In genomic region chr14:59437398-59437797, GRCm38 (mm10) we compare ENCODE assay signal across 22 mouse cellular contexts. TPM values are rescaled to one million over a fixed set of nuclear protein-coding genes. Genes with fewer than 3 reads are reported as not detected.
DNase-seq lines count a peak whose midpoint lies in the region; ATAC-seq and TF ChIP-seq lines count a peak whose summit lies in the region.
"Had no signal": no experiment of that assay in that cellular context is flagged by ENCODE, and none has a peak within 500 bp of the region (broad histone marks: within the 10 kb centered on the region; RNA-seq: fewer than 3 reads in every experiment).

No protein-coding gene starts in this region.

- H3K4me3 ChIP-seq in liver, postnatal 0 days (ENCODE audit: low read depth, low read length): no peak overlapping the region
- H3K4me3 ChIP-seq in liver, embryonic 12.5 days: no peak overlapping the region
- peak overlapping the region in 1 of 3 experiments; percentile 9 for H3K4me3 ChIP-seq in CH12.LX (replicated peaks in 1 of 3; ENCODE audit: low read depth in 2 of 3, low read length in 2 of 3, poor library complexity in 1 of 3)

- in situ Hi-C loops in CH12.LX (cut with MboI; ENCODE audit: low pct_ligation_motif_present, low pct_unique_long_range_greater_than_20kb, low sequenced_read_pairs): no loop called here

- H3K4me2 ChIP-seq in liver, postnatal 0 days (ENCODE audit: low read depth, low read length): peak overlapping the region; percentile 14; the same call in 1 of the 2 replicates
- no peak overlapping the region for H3K4me2 ChIP-seq in liver, embryonic 12.5 days
- H3K4me2 ChIP-seq in CH12.LX (ENCODE audit: insufficient read depth, low read depth, poor library complexity, severe bottlenecking): peak overlapping the region; percentile 88

- no peaks in the 10 kb centered on the region for H3K27me3 ChIP-seq in liver, postnatal 0 days (ENCODE audit: insufficient read depth, low read length)
- no peaks in the 10 kb centered on the region for H3K27me3 ChIP-seq in liver, embryonic 12.5 days (replicated peaks)
- H3K27me3 ChIP-seq in CH12.LX (replicated peaks): no peaks in the 10 kb centered on the region
- H3K27me3 ChIP-seq: Patski had no signal

- H3K9ac ChIP-seq in liver, postnatal 0 days (replicated peaks): no peak overlapping the region
- H3K9ac ChIP-seq in liver, embryonic 12.5 days: no peak overlapping the region
- H3K9ac ChIP-seq in CH12.LX (ENCODE audit: insufficient read depth, low read depth): peak overlapping the region; percentile 63; the same call in 1 of the 2 replicates

- H3K4me1 ChIP-seq in liver, postnatal 0 days (ENCODE audit: insufficient read depth): peaks cover 4% of the 10 kb centered on the region
- H3K4me1 ChIP-seq in liver, embryonic 12.5 days: peaks cover 25% of the 10 kb centered on the region
- peaks cover 0 to 37% of the 10 kb centered on the region in 2 experiments; a peak in 2 of 4 replicates for H3K4me1 ChIP-seq in CH12.LX (ENCODE audit: control insufficient read depth in 1 of 2, insufficient read depth in 2 of 2)

- TF ChIP-seq EP300 in liver, postnatal 0 days (IDR thresholded peaks at IDR 0.05; ENCODE audit: low read depth): no peak
- peak; percentile 85 for TF ChIP-seq EP300 in CH12.LX (IDR thresholded peaks at IDR 0.05; ENCODE audit: low read length)

- peaks cover 8% of the 10 kb centered on the region; the same call in 1 of the 2 replicates for H3K36me3 ChIP-seq in liver, postnatal 0 days (replicated peaks; ENCODE audit: insufficient read depth, low read length)
- peaks cover 11% of the 10 kb centered on the region for H3K36me3 ChIP-seq in liver, embryonic 12.5 days
- H3K36me3 ChIP-seq in CH12.LX (replicated peaks in 1 of 2; ENCODE audit: control insufficient read depth in 1 of 2, insufficient read depth in 1 of 2, low read length in 1 of 2): peaks cover 4 to 5% of the 10 kb centered on the region in 2 experiments

- dilution Hi-C loops in CH12.LX (cut with MboI; ENCODE audit: extremely low pct_ligation_motif_present, extremely low pct_unique_long_range_greater_than_20kb, low sequenced_read_pairs): no loop called here

- no peaks in the 10 kb centered on the region for H3K9me3 ChIP-seq in liver, postnatal 0 days (ENCODE audit: low read length)
- H3K9me3 ChIP-seq in liver, embryonic 12.5 days (replicated peaks): no peaks in the 10 kb centered on the region
- no peaks in the 10 kb centered on the region for H3K9me3 ChIP-seq in CH12.LX (replicated peaks; ENCODE audit: low read length)
- H3K9me3 ChIP-seq: G1E had no signal

- no peak for TF ChIP-seq CTCF in liver, postnatal 0 days (IDR thresholded peaks at IDR 0.05; ENCODE audit: low read depth)
- no peak for TF ChIP-seq CTCF in CH12.LX (conservative IDR thresholded peaks at IDR 0.05 in 1 of 2, IDR thresholded peaks at IDR 0.05 in 1 of 2; ENCODE audit: low read depth in 2 of 2, low read length in 2 of 2)

- WGBS in liver, postnatal 0 days (ENCODE audit: insufficient replicate concordance): 89% methylated on average over 3 of the region's 3 CpGs
- WGBS in liver, embryonic 12.5 days (ENCODE audit: insufficient replicate concordance): 91% methylated on average over 3 of the region's 3 CpGs

- no peak for DNase-seq in liver, postnatal 0 days
- DNase-seq in A20 (ENCODE audit: low read depth, low spot score) (peak; percentile 14), CH12.LX (ENCODE audit: extremely low read depth) (peak; percentile 54)
- no peak for DNase-seq in thymus, postnatal 14 days
- DNase-seq: adrenal gland, adult 2 months; adrenal gland, adult 8-10 months; adrenal gland, postnatal 10 days; adrenal gland, postnatal 14 days; adrenal gland, postnatal 25 days; adrenal gland, postnatal 36 days; B cell, adult 2 months; cerebellum, adult 11 months; cerebellum, adult 11-12 months; cerebellum, adult 18-20 months; cerebellum, adult 2 months; cerebellum, adult 8-10 months had no signal

- TF ChIP-seq RAD21 in CH12.LX (IDR thresholded peaks at IDR 0.05; ENCODE audit: low read depth, low read length): no peak

- peaks cover 26% of the 10 kb centered on the region for H3K79me2 ChIP-seq in CH12.LX (replicated peaks; ENCODE audit: control insufficient read depth, extremely low read depth, insufficient read depth, poor library complexity, severe bottlenecking)

- H3K27ac ChIP-seq in liver, postnatal 0 days (ENCODE audit: low read depth): no peak overlapping the region
- H3K27ac ChIP-seq in liver, embryonic 12.5 days: no peak overlapping the region
- H3K27ac ChIP-seq in CH12.LX (ENCODE audit: insufficient read depth, low read depth): no peak overlapping the region

- ATAC-seq in liver, postnatal 0 days: no peak
- ATAC-seq in liver, embryonic 12.5 days: no peak
- no peak for ATAC-seq in erythroblast, adult 5-6 weeks (replicated peaks; ENCODE audit: low FRiP score, poor library complexity, severe bottlenecking)
- ATAC-seq: activated CD4-positive, CD25-positive, alpha-beta regulatory T cell, adult 4 months; CD4-positive, CD25-positive, alpha-beta regulatory T cell, adult 4 months; Patski had no signal

- TF ChIP-seq POLR2A in CH12.LX (IDR thresholded peaks at IDR 0.05; ENCODE audit: low read depth, low read length): no peak

TF ChIP-seq in CH12.LX, 34 proteins besides CTCF, POLR2A, EP300 and RAD21 (continues in another document):
- TF ChIP-seq UBTF (IDR thresholded peaks at IDR 0.05; ENCODE audit: low read depth, low read length) (no peak), E2F4 (IDR thresholded peaks at IDR 0.05; ENCODE audit: insufficient replicate concordance, low read depth, low read length) (no peak), JUND (conservative IDR thresholded peaks at IDR 0.05; ENCODE audit: low read depth, low read length) (peak; percentile 93), JUN (IDR thresholded peaks at IDR 0.05; ENCODE audit: insufficient read depth, low read depth, low read length) (peak; percentile 87), USF1 (IDR thresholded peaks at IDR 0.05; ENCODE audit: low read depth, low read length) (no peak), ZC3H11A (IDR thresholded peaks at IDR 0.05; ENCODE audit: low read depth, low read length) (no peak), ETS1 (conservative IDR thresholded peaks at IDR 0.05; ENCODE audit: low read depth, low read length) (peak; percentile 48; the same call in 1 of the 2 replicates), CHD1 (IDR thresholded peaks at IDR 0.05; ENCODE audit: low read depth, low read length) (peak; percentile 70; the same call in 1 of the 2 replicates), ZKSCAN1 (IDR thresholded peaks at IDR 0.05; ENCODE audit: borderline replicate concordance, low read depth, low read length) (no peak), MAZ (IDR thresholded peaks at IDR 0.05; ENCODE audit: low read depth, low read length) (no peak), RCOR1 (conservative IDR thresholded peaks at IDR 0.05; ENCODE audit: low read depth, low read length) (no peak), KAT2A (IDR thresholded peaks at IDR 0.05; ENCODE audit: insufficient replicate concordance, low read length) (no peak), MAX (IDR thresholded peaks at IDR 0.05; ENCODE audit: low read length) (no peak), PAX5 (IDR thresholded peaks at IDR 0.05; ENCODE audit: low read length) (no peak), CHD2 (IDR thresholded peaks at IDR 0.05; ENCODE audit: low read length) (no peak), NELFE (IDR thresholded peaks at IDR 0.05; ENCODE audit: low read depth, low read length) (no peak), IRF4 (IDR thresholded peaks at IDR 0.05; ENCODE audit: low read depth, low read length) (peak; percentile 96), NRF1 (IDR thresholded peaks at IDR 0.05; ENCODE audit: low read depth, low read length) (no peak), TBP (conservative IDR thresholded peaks at IDR 0.05; ENCODE audit: low read depth, low read length) (0 out of 2 replicates have a peak, but pooled peaks have one; percentile 31), TCF12 (IDR thresholded peaks at IDR 0.05; ENCODE audit: low read depth, low read length) (no peak), SMC3 (IDR thresholded peaks at IDR 0.05; ENCODE audit: low read depth, low read length) (no peak), ZNF384 (IDR thresholded peaks at IDR 0.05; ENCODE audit: low read depth, low read length) (no peak), SIN3A (IDR thresholded peaks at IDR 0.05; ENCODE audit: low read length) (peak; percentile 65; the same call in 1 of the 2 replicates), MAFK (IDR thresholded peaks at IDR 0.05; ENCODE audit: insufficient replicate concordance, low read length) (no peak), ZMIZ1 (IDR thresholded peaks at IDR 0.05; ENCODE audit: low read depth, low read length) (no peak), HCFC1 (IDR thresholded peaks at IDR 0.05; ENCODE audit: low read depth, low read length) (no peak)

RNA-seq across cellular contexts. Expression of gene Setdb2, which starts 3.3 kb away (rescaled TPM):
- 8.1 and 9.5 TPM in 2 replicates for polyA plus RNA-seq in liver, postnatal 0 days (2015; fragmentation: Nextera tagmentation; extraction: Ambion mirVana)
- 9.8 and 11.4 TPM in 2 replicates for polyA plus RNA-seq in liver, embryonic 12.5 days (2016; fragmentation: Nextera tagmentation; extraction: Ambion mirVana)
- total RNA-seq in CH12.LX (2012; rRNA removed): 14.7 and 14.9 TPM in 2 replicates
- 33.8 and 37.3 TPM in 2 replicates for total RNA-seq in CH12.LX (2014; rRNA removed)
- polyA plus RNA-seq in CH12.LX (2012; ENCODE audit: insufficient read length, low read depth): 13.2 and 13.3 TPM in 2 replicates
- 10.9 and 16.9 TPM in 2 replicates for total RNA-seq in erythroblast, adult 5-6 weeks (2015; ENCODE audit: low replicate concordance)
- 12.7 and 13.6 TPM in 2 replicates for total RNA-seq in erythroblast, adult 5-6 weeks (2017; ENCODE audit: low replicate concordance)

RNA-seq across cellular contexts. Expression of gene Cab39l, which starts 3.4 kb away (rescaled TPM):
- 25.0 and 25.4 TPM in 2 replicates for polyA plus RNA-seq in liver, postnatal 0 days (2015; fragmentation: Nextera tagmentation; extraction: Ambion mirVana)
- polyA plus RNA-seq in liver, embryonic 12.5 days (2016; fragmentation: Nextera tagmentation; extraction: Ambion mirVana): 37.8 and 40.4 TPM in 2 replicates
- total RNA-seq in CH12.LX (2012; rRNA removed) (19.9 and 21.3 TPM in 2 replicates), CH12.LX (2014; rRNA removed) (49.2 and 56.3 TPM in 2 replicates)
- polyA plus RNA-seq in CH12.LX (2012; ENCODE audit: insufficient read length, low read depth): 33.1 and 33.2 TPM in 2 replicates
- total RNA-seq in erythroblast, adult 5-6 weeks (2015; ENCODE audit: low replicate concordance): 9.6 and 12.1 TPM in 2 replicates
- total RNA-seq in erythroblast, adult 5-6 weeks (2017; ENCODE audit: low replicate concordance): 10.8 and 12.4 TPM in 2 replicates

RNA-seq across cellular contexts. Expression of gene Phf11c, which starts 42.2 kb away (rescaled TPM):
- 0.50 and 0.79 TPM in 2 replicates for polyA plus RNA-seq in liver, postnatal 0 days (2015; fragmentation: Nextera tagmentation; extraction: Ambion mirVana)
- 0.67 and 0.71 TPM in 2 replicates for polyA plus RNA-seq in liver, embryonic 12.5 days (2016; fragmentation: Nextera tagmentation; extraction: Ambion mirVana)
- total RNA-seq in CH12.LX (2012; rRNA removed) (0.92 and 1.1 TPM in 2 replicates), CH12.LX (2014; rRNA removed) (1.8 and 2.4 TPM in 2 replicates)
- polyA plus RNA-seq in CH12.LX (2012; ENCODE audit: insufficient read length, low read depth): 1.9 and 2.4 TPM in 2 replicates
- 0.96 and 1.3 TPM in 2 replicates for total RNA-seq in erythroblast, adult 5-6 weeks (2015; ENCODE audit: low replicate concordance)
- total RNA-seq in erythroblast, adult 5-6 weeks (2017; ENCODE audit: low replicate concordance): 1.4 and 2.2 TPM in 2 replicates

Comparison
In these comparisons a context has a peak if more than half of its experiments do, and no peak if none do; other contexts are left out.
1. DNase-seq: peak in A20 (single experiment) and CH12.LX (single experiment); none in liver, postnatal 0 days (single experiment) and thymus, postnatal 14 days (single experiment).